Mouse (Mus musculus) natural killer cell, adult 2 months (primary cell): ENCODE data around the gene Gm884.

Source experiments
- DNase-seq, 2 experiments: peaks; one replicate each; pipeline ENCODE4 v3.0.0; 2022; ENCODE audit warnings: low spot score in 2 of 2

Gene Gm884

DNA sequence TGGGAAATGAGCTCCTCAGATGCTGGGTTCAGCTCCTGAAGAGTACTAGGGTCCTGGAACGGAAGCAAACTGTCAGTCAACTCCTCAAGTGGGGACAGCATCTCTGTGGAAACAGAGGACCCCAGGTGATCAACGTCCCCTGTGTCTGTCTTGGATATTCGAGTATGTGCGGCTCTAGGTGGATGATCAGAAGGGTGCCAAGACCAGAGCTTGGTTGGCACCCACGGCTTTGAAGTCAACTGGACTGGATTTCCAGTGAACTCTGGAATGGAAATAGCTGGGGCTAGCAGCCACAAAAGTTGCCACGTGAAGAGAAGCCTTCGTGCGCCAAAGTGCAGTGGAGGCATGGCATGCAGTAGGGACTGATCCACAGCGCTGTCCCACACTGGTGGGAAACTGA is at the start of gene Gm884:
Gm884 (minus strand) TSS at position 101 of the 400 bp plus-strand sequence.
- no peak for DNase-seq

DNA sequence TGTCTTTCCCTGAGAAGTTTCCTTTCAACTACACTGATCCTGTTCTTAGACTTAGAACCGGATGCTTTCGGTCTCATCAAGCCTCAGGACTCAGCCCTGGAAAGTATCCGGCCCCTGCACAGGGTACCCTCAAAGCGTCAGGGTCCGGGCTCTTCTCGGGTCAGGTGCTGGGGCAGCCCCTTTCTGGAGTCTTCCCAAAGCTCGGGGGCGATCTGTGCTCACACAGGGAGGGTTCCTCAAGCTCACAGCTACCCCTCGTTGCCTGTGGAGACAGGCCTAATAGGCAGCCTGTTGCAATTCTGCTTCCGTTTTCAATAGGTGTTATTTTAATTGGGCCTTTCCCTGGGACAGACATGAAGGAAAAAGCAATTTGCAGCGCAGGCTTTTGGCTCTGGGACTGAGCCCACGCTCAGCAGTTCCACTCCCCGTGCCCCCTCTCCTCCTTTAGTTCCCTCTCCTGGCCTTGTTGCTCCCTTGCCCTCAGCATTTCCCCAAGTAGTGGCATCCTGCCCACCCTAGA is 46.0 kb upstream of the Gm884 start:
- DNase-seq = no peak

DNA sequence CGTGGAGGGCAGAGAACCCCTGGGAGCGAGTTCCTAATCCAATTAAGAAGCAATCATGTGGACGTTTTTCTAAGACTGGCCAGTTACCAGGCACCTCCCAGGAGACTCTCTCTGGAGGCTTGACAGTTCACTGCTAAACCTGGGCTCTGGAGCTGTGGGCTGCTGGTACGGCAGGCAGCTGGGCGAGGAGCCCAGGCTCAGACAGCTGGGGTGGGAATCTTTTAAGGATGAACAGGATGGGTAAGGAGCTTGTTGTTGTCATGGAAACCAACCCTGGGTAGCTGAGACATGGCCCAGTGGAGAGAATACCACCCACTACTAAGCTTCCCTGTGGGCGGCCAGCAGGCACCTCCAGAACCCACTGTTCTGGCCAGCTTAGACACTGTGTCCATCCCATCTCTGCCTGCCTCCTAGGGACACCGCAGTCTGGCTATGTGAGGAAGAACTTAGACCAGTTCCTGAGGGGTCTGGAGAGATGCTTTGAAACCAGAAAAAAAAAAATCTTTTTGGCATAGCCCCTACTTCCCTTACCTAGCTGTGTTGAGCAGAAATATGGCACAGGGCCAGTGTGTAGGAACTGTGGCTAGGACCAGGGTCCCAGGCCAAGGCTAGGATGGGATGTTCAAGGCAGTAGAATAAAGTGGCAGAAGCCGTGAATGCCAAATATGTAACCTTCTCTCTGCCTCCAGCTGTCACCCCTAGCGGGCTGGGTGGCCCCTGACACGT is 45.4 kb upstream of the Gm884 start:
- DNase-seq = no peak

DNA sequence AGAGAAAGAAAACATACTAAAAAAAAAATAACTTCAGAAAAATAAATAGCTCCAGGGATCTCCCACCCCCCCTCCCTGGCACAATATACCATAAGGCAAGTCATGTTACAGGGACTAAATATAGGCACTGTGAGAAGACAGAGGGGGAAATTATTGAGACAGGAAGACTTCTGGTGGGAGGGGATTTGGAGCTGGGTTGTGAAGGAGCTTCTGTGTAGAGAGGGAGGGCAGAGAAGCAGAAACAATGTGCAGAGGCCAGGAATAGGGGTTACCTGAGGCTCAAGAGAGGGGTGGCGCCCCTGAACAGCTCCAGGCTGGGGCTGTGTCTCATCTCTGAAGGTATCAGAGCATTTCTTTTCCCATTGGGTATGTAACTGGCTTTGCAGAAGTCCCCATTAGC is 44.8 kb upstream of the Gm884 start:
- DNase-seq = no peak

DNA sequence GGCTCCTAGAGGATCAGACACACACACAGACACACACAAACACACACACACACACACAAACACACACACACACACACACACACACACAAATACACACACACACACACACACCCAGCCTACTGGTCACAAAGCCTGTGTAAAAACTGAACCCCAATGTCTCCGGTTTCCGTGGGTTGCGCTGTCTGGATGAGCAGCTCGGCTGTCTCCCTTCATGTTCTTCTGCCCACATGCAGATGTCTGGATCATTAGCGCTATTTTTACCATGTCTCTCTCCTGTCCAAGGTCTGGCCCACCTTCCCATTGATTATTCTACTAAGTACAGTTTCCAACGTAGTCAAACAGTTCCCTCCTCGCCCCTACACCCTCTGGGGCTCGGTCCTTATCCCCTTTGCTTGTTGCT is 42.2 kb upstream of the Gm884 start:
- DNase-seq = no peak

DNA sequence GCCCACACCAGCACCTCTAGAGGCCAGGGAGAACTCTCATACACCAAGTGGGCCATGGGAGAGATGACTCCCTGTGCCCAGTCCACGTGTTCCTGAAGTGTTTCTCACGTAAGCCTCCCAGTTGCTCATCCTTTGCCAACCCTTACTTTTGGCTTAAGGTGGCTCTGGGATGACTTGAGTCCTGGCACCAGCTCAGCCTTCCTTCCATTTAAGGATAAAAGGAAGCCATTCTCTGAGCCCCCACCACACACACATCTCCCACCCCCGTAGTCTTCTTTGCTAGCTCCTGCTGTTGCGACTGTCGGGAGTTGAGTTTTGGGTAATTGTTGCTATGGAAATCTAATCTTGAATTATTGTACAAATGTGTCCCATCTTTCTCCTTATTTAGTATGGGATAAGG is 41.6 kb upstream of the Gm884 start:
- no peak for DNase-seq

DNA sequence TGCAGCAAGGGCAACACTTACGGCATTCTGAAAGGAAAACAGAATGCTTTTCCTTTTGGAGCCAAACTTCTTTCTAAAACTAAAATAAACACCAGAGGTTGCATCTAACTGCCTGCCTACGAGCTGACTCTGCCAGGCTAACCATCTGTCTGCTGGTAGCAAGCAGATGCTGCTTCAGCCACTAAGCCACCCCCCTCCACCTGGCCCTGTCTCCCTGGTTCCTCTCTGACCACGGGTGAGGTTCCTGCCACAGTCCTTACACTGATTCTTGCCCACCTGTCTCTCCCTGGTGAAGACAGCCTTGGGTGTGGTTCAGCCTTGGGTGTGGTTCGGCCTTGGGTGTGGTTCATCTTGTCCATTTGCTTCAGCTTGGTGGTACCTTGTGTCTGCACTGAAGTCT is 40.9 kb upstream of the Gm884 start:
- no peak for DNase-seq

DNA sequence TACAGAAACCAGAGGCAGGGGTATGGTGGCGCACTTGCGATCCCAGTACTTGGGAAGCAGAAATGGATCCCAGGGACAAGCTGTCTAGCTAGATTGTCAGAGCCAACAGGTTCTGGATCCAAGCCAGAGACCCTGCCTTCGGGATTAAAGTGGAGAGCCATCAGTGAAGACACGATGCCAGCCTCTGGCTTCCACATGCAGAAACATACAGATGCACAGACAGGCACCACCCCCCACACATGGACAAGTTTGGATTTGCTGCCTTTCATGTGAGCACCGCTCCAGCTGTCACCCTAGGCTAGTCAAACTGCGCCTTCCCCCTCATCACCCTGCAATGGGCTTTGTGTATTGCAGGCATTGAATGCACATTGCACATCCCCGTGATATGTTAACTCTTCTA is 37.2 kb upstream of the Gm884 start:
- no peak for DNase-seq

DNA sequence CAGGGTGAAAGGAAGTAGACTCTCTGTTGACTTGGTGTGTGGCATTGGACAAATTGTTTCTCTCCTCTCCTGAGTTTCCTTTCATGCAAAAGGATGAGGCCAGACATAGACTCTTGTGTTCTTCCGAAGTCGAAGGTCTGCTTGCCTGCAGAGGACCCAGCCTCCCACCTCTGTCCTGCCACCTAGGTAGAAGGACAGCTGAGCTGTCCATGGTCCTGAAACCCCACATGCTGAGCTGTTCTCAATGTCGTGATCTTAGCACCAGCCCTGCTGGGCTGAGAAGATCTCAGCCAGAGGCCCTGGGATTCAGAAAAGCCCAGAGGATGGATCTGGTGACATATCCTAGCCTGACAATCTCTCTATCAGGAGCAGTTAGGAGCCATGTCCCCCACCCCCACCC is 35.6 kb upstream of the Gm884 start:
- DNase-seq = no peak

DNA sequence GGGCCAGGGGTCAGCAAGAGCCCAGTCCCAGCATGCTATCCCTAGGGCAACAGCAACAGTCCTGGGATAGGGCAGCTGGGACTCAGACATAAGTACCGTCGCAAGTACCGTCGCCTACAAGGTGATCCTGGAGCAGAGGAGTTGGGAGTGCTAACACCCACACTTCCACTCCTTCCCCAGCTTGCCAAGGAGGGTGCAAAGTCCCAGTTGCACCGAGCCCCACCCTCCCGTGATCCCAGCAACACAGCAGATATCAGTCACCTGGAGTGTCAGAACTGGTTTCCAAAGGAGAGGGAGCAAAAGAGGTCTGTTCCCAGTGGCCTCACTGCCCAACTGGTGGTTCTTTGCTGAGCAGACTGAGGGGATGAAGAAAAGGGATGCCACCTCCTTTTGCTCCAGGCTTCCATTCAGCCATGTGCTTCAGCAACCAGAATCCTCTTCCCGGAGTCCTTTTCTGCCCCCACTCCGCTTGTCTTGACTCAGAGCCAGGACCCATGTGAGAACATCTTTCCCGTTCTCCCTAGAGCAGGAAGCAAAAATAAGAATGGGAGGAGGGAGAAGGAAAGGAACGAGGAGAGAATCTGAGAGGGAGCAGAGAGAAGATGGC is 32.5 kb upstream of the Gm884 start:
- no peak for DNase-seq

DNA sequence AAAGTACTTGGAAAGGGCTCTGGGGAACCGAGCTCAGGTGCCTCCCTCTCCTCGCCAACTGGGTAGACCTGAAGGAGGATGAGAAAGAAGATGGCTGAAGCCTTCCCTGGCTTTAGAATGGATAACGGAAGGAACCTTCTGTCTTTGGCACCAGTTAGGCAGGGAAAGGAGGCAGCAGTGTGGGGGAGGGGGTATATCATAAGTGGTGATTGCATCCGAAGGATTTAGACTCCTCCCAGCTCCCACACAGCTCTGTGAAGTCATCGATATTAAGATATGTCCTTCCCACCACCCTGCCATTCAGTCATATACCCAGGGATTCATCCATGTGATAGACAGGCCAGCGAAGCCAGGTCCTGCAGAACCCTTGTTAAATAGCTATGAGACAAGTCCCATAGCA is 30.5 kb upstream of the Gm884 start:
- no peak for DNase-seq

DNA sequence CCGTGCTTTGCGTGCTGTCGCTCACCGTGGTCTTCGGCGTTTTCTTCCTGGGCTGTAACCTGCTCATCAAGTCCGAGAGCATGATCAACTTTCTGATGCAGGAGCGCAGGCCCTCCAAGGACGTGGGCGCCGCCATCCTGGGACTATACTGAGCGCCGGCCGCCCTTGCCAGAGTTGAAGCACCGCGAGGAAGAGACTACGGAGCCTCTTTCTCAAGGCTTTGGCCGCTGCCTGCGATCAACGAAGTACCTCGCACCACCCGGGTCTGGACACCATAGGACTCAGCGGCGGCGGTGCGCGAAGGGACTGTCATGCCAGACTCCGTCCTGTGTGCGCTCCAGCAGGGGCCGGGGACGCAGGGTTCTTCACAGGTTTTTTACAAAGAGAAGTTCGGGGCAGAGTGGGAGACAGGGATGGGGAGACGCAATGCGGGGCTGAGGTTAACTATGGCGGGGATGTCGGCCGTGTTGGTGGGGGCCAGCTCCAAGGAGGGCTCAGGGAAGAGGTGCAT is 29.1 kb upstream of the Gm884 start:
- DNase-seq = no peak

DNA sequence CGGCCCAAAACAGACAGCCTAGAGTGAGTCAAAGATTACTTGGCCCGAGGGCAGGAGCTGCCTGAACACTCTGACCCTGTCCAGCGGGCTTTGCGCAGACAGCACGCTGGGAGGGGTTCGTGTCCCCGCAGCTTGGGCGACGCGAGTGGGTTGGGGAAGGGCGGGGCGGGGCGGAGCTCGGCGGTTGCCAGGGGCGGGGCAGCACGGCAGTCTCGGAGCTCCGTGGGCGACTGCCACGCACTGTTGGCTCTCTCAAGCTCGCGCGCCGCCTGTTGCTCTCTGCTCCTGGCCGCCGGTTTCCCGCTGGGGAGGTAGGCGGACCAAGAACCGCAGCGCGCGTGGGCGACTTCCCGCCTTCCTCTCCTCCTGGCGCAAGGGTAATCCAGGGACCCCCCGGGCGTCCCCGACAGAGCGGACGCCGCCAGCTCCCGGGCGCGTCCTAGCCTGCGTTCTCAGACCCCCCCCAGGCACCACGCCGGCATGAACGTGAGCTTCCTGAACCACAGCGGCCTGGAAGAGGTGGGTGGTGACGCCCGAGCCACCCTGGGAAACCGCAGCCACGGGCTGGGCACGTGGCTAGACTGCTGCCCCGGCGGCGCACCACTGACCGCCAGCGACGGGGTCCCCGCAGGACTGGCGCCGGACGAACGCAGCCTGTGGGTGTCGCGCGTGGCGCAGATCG is 28.5 kb upstream of the Gm884 start, which contains the start of gene Rprml:
Rprml (plus strand) TSS at position 270 of the 682 bp plus-strand sequence.
- no peak for DNase-seq

DNA sequence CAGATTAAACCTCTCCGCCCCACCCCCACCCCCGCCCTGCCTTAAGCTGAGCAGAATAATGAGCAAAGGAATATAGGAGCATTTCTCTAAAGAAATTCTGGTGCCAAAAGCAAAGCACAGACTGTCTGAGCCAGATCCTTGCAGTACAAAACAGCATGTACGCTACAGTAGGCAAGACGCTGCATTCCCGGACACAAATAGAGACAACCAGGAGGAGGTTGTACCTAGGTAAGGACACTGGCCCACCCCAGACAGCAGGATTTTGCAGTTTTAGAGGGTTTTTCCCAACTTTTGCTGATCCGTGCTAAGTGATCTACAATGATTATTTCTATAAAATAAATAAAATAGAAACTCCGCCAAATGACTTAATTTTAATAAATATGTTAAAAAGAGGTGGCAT is 27.7 kb upstream of the Gm884 start:
- no peak for DNase-seq

DNA sequence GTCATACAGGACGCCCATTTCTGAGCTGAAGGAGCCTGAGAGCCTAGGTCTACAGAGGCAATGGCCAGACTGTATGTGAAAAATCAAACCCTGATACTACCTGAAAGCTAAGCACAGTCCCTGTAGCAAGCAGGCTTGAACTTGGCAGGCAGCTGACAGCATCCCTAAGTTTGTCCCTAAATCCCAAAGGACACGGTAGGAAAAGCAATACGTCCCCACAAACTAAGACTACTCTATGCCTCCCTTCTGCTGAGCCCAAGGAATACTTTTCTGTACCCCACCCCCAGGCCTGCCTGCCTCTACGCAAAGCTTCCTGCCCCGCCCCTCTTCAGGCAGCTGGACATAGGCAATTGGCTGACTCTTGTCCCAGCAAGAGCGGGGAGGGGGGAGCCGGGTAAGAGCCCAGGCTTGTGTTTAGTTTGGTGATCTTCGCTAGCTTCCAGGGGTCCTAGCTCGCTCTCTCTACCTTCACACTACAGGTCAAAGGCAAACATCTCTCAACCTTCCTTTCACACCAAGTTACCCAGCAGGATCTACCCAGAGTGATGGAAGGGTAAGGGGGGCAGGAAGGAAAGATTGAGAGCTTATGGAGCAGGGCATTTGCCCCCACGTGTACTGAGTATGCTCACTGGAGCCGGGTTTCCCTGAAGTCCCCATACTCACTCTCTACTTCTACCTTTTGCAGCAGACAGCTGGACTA is 27.1 kb upstream of the Gm884 start:
- DNase-seq = no peak

DNA sequence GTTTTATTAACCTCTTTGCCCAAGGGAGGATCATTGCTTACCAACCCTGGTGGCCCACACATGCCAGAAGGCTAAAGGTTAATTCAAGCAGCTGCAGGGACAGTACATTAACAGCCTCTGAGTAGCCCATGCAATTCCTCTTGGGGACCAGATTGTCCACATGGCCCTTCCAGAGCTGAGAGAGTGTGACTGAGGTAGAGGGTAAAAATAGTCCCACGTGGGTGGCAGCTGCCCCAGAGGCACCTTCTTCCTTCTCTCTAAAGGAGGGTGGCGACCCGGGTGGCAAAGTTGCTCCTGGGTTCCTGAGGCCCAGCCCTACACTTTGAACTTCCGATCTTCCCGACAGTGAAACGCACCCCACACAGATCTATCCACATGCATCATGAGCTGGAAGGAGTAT is 25.4 kb upstream of the Gm884 start:
- DNase-seq = no peak

DNA sequence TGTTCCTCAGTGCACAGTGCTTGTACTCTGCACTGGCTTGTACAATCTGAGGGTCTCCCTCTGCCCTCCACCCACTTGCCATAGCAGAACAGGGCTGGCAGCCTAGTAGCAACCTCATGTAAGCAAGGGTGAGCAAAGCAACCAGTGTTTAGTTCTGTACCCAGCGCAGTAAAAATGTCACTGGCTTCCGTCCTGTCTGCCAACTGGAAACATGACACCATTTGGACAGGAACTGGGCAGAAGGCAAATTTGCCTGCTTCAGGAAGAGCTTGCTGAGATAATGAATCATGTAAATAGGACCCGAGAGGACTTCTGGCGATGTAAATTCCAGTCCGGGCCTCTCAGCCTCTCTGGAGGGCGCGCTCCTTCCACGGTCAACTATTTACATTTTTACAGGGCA is 24.8 kb upstream of the Gm884 start:
- no peak for DNase-seq

DNA sequence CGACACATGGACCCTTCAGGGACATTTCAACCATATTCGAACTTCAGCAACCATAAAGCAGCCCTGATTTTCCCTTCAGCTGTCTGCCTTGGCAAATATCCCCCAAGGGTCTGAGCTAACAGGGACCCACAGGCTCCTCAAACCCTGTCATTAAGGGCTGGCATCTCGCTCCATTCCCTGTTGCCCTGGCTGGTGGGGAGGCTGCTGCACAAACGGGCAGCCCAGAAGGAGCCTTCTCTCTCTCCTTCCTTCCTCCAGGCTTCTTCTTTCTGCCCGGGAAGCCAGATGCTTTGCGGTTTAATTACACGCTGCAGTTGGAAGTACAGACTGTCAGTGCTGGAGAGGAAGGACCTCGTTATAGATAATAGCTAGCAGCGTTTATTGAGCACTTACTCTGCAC is 22.3 kb upstream of the Gm884 start:
- no peak for DNase-seq

DNA sequence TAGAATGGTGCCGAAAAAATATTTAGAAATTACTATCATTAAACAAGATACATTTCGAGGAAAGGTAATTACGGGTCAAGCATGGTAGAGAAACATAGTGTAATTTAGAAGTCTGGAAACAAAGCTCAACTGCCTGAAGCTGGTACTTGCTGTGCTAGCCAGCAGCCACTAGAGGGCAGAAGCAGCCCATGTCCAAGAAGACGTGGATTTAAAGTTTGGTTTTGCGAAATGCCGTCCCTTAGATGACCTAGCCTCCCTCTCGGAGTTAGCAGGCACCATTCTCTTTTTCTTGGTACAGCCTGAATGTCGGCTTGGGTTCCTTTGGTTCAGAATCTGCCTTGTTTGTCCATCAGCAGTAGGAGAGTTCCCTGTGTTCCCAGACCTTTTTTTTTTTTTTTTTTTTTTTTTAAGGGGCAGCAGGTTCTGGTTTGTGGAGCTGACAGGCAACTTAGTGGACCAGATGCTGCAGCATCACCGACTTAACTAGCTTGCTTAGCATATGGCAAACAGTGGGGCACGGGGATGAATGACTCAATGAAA is 18.5 kb upstream of the Gm884 start:
- peak; percentile 3 to 22 for DNase-seq

DNA sequence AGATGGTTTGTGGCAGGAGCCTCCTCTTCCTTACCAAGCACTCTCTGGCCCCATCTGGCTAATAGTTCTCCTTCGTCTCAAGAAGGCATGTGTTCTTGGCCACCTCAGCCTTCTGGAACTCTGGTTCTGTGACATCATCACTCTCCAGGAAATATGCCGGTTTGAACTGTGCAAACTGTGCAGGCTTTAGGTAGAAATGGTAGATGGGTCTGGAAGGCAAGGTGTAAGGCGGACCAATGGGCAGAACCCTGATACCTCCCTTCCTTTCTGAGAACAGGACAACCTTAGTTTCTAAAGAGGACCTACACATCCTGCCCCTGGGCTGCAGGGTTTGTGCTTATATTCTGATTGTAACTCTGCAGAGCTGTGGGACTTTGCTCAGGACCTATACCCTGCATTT is 17.9 kb upstream of the Gm884 start, which contains the start of gene Lyzl6:
Lyzl6 (minus strand) TSS at position 101 of the 400 bp plus-strand sequence.
- DNase-seq = no peak

DNA sequence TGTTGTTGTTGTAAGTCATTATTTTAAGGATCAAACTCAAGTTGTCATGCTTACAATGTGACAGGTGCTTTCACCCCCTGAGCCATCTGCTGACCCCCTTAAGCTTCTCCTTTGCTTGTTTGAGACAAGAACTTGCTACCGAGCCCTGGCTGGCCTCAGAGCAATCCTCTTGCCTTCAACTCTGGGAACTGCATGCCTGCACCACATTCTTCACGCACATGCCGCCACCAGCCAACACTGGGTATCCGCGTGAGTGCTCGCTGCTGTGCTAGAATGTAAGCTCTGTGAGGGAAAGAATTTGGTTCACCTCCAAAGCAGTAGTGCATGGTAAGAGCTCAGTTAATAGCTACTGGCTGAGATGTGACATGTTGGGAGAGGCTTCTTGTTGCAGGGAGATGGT is 15.3 kb upstream of the Gm884 start:
- DNase-seq = no peak

DNA sequence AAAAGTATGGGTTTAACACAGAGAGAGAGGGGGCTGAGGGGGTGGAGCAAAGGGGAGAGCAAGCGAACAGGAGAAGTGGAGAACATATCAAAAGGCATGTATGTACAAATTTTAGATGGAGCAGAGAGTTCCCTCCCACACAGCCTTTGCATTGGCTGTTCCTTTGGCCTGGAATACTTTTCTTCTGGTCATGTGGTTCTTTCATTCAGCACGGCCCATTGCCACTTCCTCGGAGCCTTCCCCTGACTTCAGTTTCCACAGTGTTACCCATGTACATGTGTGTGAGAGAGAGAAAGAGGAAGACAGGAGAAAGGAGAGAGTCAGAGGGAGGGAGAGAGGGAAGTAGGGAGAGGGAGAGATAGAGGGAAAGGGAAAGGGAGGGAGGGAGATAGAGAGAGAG is 14.5 kb upstream of the Gm884 start:
- no peak for DNase-seq
